Mouse (Mus musculus) liver, embryonic 16.5 days (tissue): Measurements from ENCODE around the gene Hunk. TPM values are rescaled to one million over a fixed set of nuclear protein-coding genes. Genes with fewer than 3 reads are reported as not detected.

Experiments
- ATAC-seq: fragments of 200-750 bp; cut with Nextera tagmentation; 2 replicates; pipeline ENCODE4 v1.8.0; 2017; ENCODE audit warnings: low read depth, mild to moderate bottlenecking, moderate number of reproducible peaks, moderate library complexity
- H3K27ac ChIP-seq: fragments of 300-500 bp; sonication (generic); 2 replicates; pipeline ENCODE4 v1.5.1; 2014; ENCODE audit warnings: mild to moderate bottlenecking, low read length
- H3K27me3 ChIP-seq: fragments of 300-500 bp; sonication (generic); 2 replicates; pipeline ENCODE4 v1.6.1; 2014; ENCODE audit warnings: low read depth, low read length, mixed read lengths; ENCODE audit not compliant: control insufficient read depth, insufficient read depth
- H3K36me3 ChIP-seq: fragments of 300-500 bp; sonication (generic); 2 replicates; pipeline ENCODE4 v1.6.1; 2014; ENCODE audit warnings: mild to moderate bottlenecking; ENCODE audit not compliant: control insufficient read depth, insufficient read depth
- H3K4me1 ChIP-seq: fragments of 300-500 bp; sonication (generic); 2 replicates; pipeline ENCODE4 v1.6.1; 2014; ENCODE audit warnings: low read depth, low read length, mixed read lengths; ENCODE audit not compliant: control insufficient read depth
- H3K4me2 ChIP-seq: fragments of 300-500 bp; sonication (generic); 2 replicates; pipeline ENCODE4 v1.6.1; 2014; ENCODE audit warnings: low read depth, low read length, mixed read lengths
- H3K4me3 ChIP-seq: fragments of 300-500 bp; sonication (generic); 2 replicates; pipeline ENCODE4 v1.5.1; 2014; ENCODE audit warnings: low read depth, mild to moderate bottlenecking, low read length
- H3K9ac ChIP-seq: fragments of 300-500 bp; sonication (generic); 2 replicates; pipeline ENCODE4 v1.6.1; 2014; ENCODE audit warnings: low read depth, low read length
- H3K9me3 ChIP-seq: fragments of 300-500 bp; sonication (generic); replicated peaks from 2 replicates; pipeline ENCODE4 v1.6.1; 2016; ENCODE audit warnings: low read length; ENCODE audit not compliant: control insufficient read depth
- WGBS: fragments of 180-500 bp; shearing (Covaris S2); extraction: QIAGEN DNeasy Blood & Tissue Kit; methylation state at CpG from one replicate; pipeline ENCODE4 v1.1.7; 2014; ENCODE audit not compliant: insufficient replicate concordance; 5-methylcytosine and 5-hydroxymethylcytosine counted together
- polyA plus RNA-seq: library from polyadenylated mRNA; unstranded; fragments of >200 nt; fragmentation: Nextera tagmentation; extraction: Ambion mirVana; gene quantifications from 2 replicates; pipeline ENCODE4 v1.2.1, GENCODE M21; 2015

Gene Hunk
- polyA plus RNA-seq, 1 experiment from 2014 or later, result 1.3 TPM

- WGBS, result 6% methylated on average over 12 of the region's 12 CpGs
- no peak for ATAC-seq
- H3K9ac ChIP-seq, result peak overlapping the region; percentile 51; the same call in 1 of the 2 replicates
- H3K4me1 ChIP-seq, result no peaks in the 10 kb centered on the region
- peak overlapping the region; percentile 61 for H3K4me3 ChIP-seq
- no peaks in the 10 kb centered on the region for H3K9me3 ChIP-seq
- no peaks in the 10 kb centered on the region for H3K36me3 ChIP-seq
- H3K27me3 ChIP-seq, result peaks cover 30% of the 10 kb centered on the region
- H3K27ac ChIP-seq, result peak overlapping the region; percentile 65; the same call in 1 of the 2 replicates
- H3K4me2 ChIP-seq, result peak overlapping the region; percentile 54
Measured at GRCm38 (mm10) chr16:90387161-90387671, 1.4 kb downstream of the Hunk start.

GRCm38 (mm10) chr16:90387961-90388360, 2.1 kb downstream of the Hunk start:
- Histone ChIP-seq H3K9ac (no peak overlapping the region), H3K4me3 (no peak overlapping the region)
- ATAC-seq, result no peak

GRCm38 (mm10) chr16:90389103-90389750, 3.4 kb downstream of the Hunk start:
- H3K27me3 ChIP-seq, result peaks cover 30% of the 10 kb centered on the region
- H3K9ac ChIP-seq, result no peak overlapping the region
- WGBS, result 63% methylated on average over 15 of the region's 15 CpGs
- no peaks in the 10 kb centered on the region for H3K9me3 ChIP-seq
- no peak overlapping the region for H3K4me3 ChIP-seq
- H3K36me3 ChIP-seq, result no peaks in the 10 kb centered on the region
- H3K4me2 ChIP-seq, result no peak overlapping the region
- ATAC-seq, result no peak
- H3K27ac ChIP-seq, result no peak overlapping the region
- H3K4me1 ChIP-seq, result no peaks in the 10 kb centered on the region

More at GRCm38 (mm10) chr16:90387961-90388360, 2.1 kb downstream of the Hunk start:
- Histone ChIP-seq H3K4me1 (no peaks in the 10 kb centered on the region), H3K27ac (no peak overlapping the region), H3K4me2 (no peak overlapping the region), H3K27me3 (peaks cover 30% of the 10 kb centered on the region), H3K36me3 (no peaks in the 10 kb centered on the region), H3K9me3 (no peaks in the 10 kb centered on the region)
- 47% methylated on average over 4 of the region's 4 CpGs for WGBS

GRCm38 (mm10) chr16:90390731-90391130, 4.9 kb downstream of the Hunk start:
- H3K27ac ChIP-seq, result no peak overlapping the region
- H3K4me2 ChIP-seq, result no peak overlapping the region
- H3K4me3 ChIP-seq, result no peak overlapping the region
- no peak overlapping the region for H3K9ac ChIP-seq
- H3K4me1 ChIP-seq, result no peaks in the 10 kb centered on the region
- ATAC-seq, result no peak
- 79% methylated on average over 16 of the region's 16 CpGs for WGBS
- H3K27me3 ChIP-seq, result peaks cover 18% of the 10 kb centered on the region
- H3K36me3 ChIP-seq, result no peaks in the 10 kb centered on the region
- H3K9me3 ChIP-seq, result no peaks in the 10 kb centered on the region

GRCm38 (mm10) chr16:90394761-90395160, 8.9 kb downstream of the Hunk start:
- Histone ChIP-seq H3K4me3 (no peak overlapping the region), H3K4me1 (no peaks in the 10 kb centered on the region), H3K27ac (no peak overlapping the region), H3K27me3 (no peaks in the 10 kb centered on the region), H3K4me2 (no peak overlapping the region), H3K9me3 (no peaks in the 10 kb centered on the region), H3K36me3 (no peaks in the 10 kb centered on the region), H3K9ac (no peak overlapping the region)
- no peak for ATAC-seq
- 66% methylated on average over 4 of the region's 4 CpGs for WGBS

- Histone ChIP-seq H3K4me2 (no peak overlapping the region), H3K4me3 (no peak overlapping the region), H3K4me1 (no peaks in the 10 kb centered on the region), H3K27ac (no peak overlapping the region), H3K9ac (no peak overlapping the region), H3K36me3 (no peaks in the 10 kb centered on the region), H3K9me3 (no peaks in the 10 kb centered on the region), H3K27me3 (no peaks in the 10 kb centered on the region)
- WGBS, result 26% methylated on average over 11 of the region's 11 CpGs
- ATAC-seq, result no peak
Measured at GRCm38 (mm10) chr16:90395996-90396556, 10.3 kb downstream of the Hunk start.

- ATAC-seq, result no peak
- 0 out of 2 replicates have a peak, but pooled peaks cover under 1% of the 10 kb centered on the region for H3K4me1 ChIP-seq
- no peaks in the 10 kb centered on the region for H3K9me3 ChIP-seq
- H3K9ac ChIP-seq, result no peak overlapping the region
- 7% methylated on average over 2 of the region's 2 CpGs for WGBS
- H3K4me3 ChIP-seq, result no peak overlapping the region
- no peak overlapping the region for H3K4me2 ChIP-seq
- H3K27me3 ChIP-seq, result no peaks in the 10 kb centered on the region
- no peaks in the 10 kb centered on the region for H3K36me3 ChIP-seq
- no peak overlapping the region for H3K27ac ChIP-seq
Measured at GRCm38 (mm10) chr16:90396882-90397281, 11.1 kb downstream of the Hunk start.

GRCm38 (mm10) chr16:90400314-90400713, 14.5 kb downstream of the Hunk start:
- H3K9ac ChIP-seq, result no peak overlapping the region
- H3K4me2 ChIP-seq, result no peak overlapping the region
- ATAC-seq, result no peak
- no peak overlapping the region for H3K27ac ChIP-seq
- 0 out of 2 replicates have a peak, but pooled peaks cover 3% of the 10 kb centered on the region for H3K4me1 ChIP-seq
- 31% methylated on average over 6 of the region's 9 CpGs for WGBS
- no peaks in the 10 kb centered on the region for H3K36me3 ChIP-seq
- H3K4me3 ChIP-seq, result no peak overlapping the region
- no peaks in the 10 kb centered on the region for H3K9me3 ChIP-seq
- no peaks in the 10 kb centered on the region for H3K27me3 ChIP-seq
